Mouse (Mus musculus): ENCODE data around the gene Cavin2.

The Cavin2 gene

GRCm38 (mm10) chr1:51315476-51315875 is 26.6 kb downstream of the Cavin2 start:
- no peak for DNase-seq (ENCODE audit: low spot score)

- DNase-seq (ENCODE audit: low spot score): no peak
Measured at GRCm38 (mm10) chr1:51323506-51323905, 34.6 kb downstream of the Cavin2 start.

DNA sequence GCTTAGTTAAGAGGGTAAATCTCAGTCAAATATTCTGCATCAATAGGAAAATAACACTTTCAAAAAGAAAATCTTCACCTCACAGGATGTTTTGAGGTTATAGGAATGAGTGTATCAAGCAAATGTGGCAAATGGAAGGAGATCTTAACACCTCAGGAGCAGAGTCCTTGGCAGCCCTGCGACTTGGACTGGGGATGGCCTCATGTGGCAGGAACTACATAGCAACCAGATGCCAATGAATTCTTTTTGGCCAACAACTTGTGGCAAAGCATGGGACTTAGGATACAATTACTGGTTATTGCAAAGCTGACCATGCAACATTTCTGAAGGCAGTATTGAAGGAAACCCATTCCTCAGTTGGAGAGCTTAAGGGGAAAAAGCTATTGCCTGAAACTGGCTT is 39.6 kb downstream of the Cavin2 start:
- no peak for DNase-seq (ENCODE audit: low spot score)

DNA sequence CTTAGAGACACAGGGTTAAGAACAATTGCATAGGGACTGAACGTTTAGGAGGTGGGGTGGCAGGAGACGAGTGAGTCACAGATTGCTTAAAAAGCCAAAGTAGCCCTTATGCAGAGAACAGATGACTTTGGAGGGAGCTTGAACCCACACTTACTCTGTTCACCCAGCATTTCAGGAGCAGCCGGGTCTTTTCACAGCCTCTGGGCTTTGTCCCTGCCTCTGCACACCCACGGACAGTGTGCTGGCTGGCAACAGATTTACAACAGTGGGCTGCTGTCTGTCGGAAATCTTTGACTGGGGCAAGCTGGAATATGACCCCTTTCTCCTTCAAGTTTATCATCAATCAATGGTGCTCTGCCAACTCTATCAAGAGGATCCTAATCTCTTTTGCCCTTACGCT is 44.1 kb downstream of the Cavin2 start:
- DNase-seq (ENCODE audit: low spot score): no peak

DNA sequence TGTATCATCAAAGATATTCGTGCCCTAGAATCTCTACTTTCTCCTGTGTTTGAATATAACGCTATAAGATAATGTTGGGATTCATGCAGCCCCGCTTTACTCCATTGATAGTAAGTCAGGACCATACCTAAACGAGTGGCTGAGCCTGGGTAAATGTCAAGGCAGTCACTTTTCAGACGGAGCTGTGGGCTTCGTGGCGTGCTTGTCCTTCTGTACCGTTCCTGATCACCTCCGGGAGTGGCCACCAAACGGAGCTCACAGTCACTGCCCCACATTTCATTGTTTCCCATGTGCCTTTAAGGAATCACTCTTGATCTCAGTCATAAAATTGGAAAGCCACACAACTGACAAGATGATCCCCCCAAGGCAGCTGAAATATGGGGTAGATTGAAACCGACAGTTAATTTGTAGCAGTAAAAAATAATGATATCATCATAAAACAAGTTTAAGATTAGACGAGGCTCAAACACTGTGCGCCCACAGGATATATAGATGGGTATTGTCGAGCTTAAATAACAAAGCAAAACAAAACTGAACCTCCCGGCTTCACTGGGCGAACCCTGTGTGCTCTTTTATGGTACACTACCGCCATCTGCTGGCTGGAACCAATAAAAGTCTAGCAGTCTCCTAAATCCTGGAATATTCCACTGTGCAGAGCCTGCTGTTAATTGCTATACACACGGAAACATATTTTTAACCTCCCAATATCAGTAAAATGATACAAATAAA is 44.8 kb downstream of the Cavin2 start:
- peak; percentile 4 for DNase-seq (ENCODE audit: low spot score)

GRCm38 (mm10) chr1:51334289-51334688 is 45.4 kb downstream of the Cavin2 start:
- DNase-seq (ENCODE audit: low spot score): no peak

- DNase-seq (ENCODE audit: low spot score): no peak
Measured at GRCm38 (mm10) chr1:51335081-51335480, 46.2 kb downstream of the Cavin2 start.

DNA sequence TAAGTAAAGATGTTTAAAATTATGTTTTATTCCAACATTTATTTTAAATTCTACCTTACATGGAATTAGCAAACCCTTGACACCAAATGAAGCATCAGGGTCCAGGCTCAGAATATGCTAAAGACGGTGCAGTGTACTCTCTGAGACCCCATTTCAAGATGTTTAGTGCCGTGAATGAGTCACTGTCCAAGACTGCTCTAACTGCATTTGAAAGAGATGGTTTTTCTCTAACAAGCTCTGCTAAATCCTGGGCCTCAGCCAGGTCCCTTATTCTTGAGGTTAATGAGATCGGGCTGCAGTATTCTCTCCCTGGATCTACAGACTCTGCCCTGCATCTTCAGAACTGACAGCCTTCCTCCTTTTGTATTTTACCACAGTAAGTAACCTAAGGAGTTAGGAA is 55.2 kb downstream of the Cavin2 start:
- no peak for DNase-seq (ENCODE audit: low spot score)

GRCm38 (mm10) chr1:51347596-51347995 is 58.7 kb downstream of the Cavin2 start:
- no peak for DNase-seq (ENCODE audit: low spot score)

- no peak for DNase-seq (ENCODE audit: low spot score)
Measured at GRCm38 (mm10) chr1:51348631-51349030, 59.7 kb downstream of the Cavin2 start.

DNA sequence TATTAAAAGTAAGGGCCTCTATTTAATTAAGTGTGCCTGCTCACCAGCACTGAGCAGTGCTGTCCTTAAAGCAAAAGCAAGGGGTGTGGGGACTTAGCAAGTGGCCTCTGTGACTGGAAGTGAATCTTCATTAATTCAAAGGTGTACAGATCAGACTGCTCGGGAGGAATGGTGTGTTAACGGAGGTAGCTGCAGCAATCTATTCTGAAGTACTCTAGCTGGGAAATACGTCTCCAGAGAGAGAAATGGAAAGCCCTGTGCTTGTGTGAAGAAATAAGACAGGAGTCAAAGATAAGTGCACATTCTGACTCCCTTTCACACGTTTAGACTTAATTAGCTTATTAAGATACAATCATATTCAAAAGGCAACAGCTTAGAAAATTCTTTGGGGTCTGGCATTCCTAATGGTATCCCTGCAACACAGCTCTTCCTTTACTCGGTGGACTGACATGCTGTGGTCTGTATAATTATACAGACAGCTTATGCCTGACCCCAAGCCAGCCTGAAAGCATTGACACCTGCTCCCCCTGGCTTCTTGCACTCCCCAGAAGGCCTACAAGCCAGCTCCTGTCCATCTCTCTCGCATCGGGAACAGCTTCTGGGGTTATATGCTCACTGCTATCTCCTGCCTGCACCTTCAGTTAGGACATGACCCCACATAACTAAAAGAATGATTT is 60.5 kb downstream of the Cavin2 start:
- no peak for DNase-seq (ENCODE audit: low spot score)

Data from spleen, adult 12 weeks (tissue).